Mouse (Mus musculus) spleen, postnatal 4 days (tissue): Measurements from ENCODE around the gene Spdef.

ENCODE experiments used
- DNase-seq, 2 experiments: peaks; one replicate each; pipeline ENCODE4 v3.0.0; 2022; ENCODE audit warnings: low spot score in 2 of 2

Spdef gene

GRCm38 (mm10) chr17:27677756-27678155 is 51.0 kb downstream of the Spdef start:
- no peak for DNase-seq

DNA sequence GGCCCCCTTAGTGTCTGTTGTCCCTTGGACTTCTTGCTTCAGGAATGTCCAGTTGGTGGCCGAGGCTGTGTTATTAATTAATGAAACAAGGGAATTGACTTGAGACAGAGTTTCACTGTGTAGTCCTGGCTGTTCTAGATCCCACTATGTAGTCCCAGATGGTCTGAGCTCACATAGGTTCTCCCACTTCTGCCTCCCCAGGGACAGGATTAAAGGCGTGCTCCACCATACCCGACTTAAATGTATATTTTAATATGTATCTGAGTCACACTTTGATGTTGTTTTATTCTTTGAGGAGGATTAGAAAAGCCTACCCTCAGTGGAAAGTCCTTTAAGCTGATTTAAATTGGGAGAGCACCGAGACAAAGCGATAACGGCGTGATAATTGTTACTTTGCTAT is 52.5 kb downstream of the Spdef start:
- no peak for DNase-seq

DNA sequence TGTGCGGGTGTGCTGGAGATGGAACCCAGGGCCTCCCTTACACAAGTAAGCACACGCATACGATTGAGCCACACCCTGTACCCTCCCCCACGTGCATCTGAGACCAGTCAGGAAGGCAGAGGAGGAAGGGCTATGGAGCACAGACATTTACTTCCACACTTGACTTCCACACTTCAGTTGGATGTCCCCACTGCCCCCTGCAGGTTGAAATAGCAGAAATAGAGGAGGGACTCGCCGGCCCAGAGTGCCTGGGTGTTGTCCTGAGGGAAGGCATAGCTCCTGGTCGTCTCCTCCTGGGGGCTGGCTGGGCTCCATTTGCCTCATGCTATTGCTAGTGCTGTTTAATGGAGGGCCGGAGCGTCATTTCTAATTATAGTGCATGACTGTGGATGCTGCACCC is 53.3 kb downstream of the Spdef start:
- no peak for DNase-seq

DNA sequence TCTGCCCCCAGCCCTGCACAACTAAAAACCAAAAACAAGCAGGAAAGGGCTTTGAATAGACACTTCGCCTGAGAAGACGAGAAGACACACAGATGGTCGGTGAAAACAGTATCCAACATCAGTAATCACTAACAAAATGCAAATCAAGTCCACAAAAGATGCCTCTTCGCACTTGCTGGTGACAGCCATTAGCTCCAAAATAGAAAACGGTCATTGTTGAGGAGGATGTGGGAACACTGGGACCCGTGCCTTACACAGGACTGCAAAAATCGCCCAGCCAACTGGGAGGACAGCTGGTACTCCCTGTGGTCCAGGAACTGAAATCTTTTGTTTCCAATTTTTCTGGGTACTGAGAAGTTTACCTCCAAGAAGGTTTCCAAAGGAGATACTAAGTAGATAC is 54.8 kb downstream of the Spdef start:
- DNase-seq: no peak

DNA sequence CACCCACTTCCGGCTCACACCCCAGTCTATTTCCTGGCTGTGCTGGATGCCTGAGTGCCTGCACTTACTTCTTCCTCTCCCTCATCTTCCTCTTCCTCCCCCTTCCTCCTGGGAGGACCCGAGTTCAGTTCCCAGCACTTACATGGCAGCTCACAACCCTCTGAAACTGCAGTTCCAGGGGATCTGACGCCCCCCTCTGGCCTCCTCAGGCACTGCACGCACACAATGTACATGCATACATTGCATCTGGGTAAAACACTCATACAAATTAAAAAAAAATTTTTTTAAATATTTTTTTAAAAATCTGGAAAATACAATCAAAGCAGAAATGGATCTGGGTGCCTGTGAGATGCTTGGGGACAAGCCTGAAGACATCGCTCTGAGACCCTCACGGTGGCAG is 57.0 kb downstream of the Spdef start:
- no peak for DNase-seq
